Mouse (Mus musculus) C2C12 (cell line): Measurements from ENCODE around the gene 1700069L16Rik.

Source experiments
- CTCF ChIP-seq: IDR thresholded peaks from one replicate; pipeline ENCODE4 v1.5.1; 2011; ENCODE audit not compliant: control insufficient read depth, insufficient read depth, insufficient read length
- USF1 ChIP-seq: IDR thresholded peaks from one replicate; pipeline ENCODE4 v1.6.1; 2011; ENCODE audit warnings: low read depth, mild to moderate bottlenecking, control low read depth, moderate library complexity

GRCm38 (mm10) chr5:113735345-113736112 lies 11.0 kb upstream of the 1700069L16Rik start, which contains the start of gene Ficd:
- TF ChIP-seq CTCF (no peak), USF1 (no peak)
